Mouse (Mus musculus) liver, embryonic 18 days (tissue): ENCODE data around the gene Tspan4. TPM values are rescaled to one million over a fixed set of nuclear protein-coding genes. Genes with fewer than 3 reads are reported as not detected.

Experiments used
- polyA plus RNA-seq: library from polyadenylated mRNA; depleted of rRNA; stranded (reverse); fragments of >200 nt; gene quantifications from 2 replicates; pipeline ENCODE4 v1.2.3, GENCODE M21; 2012; rRNA removed

Gene Tspan4
- polyA plus RNA-seq, result 43.8 and 59.1 TPM in 2 replicates

DNA sequence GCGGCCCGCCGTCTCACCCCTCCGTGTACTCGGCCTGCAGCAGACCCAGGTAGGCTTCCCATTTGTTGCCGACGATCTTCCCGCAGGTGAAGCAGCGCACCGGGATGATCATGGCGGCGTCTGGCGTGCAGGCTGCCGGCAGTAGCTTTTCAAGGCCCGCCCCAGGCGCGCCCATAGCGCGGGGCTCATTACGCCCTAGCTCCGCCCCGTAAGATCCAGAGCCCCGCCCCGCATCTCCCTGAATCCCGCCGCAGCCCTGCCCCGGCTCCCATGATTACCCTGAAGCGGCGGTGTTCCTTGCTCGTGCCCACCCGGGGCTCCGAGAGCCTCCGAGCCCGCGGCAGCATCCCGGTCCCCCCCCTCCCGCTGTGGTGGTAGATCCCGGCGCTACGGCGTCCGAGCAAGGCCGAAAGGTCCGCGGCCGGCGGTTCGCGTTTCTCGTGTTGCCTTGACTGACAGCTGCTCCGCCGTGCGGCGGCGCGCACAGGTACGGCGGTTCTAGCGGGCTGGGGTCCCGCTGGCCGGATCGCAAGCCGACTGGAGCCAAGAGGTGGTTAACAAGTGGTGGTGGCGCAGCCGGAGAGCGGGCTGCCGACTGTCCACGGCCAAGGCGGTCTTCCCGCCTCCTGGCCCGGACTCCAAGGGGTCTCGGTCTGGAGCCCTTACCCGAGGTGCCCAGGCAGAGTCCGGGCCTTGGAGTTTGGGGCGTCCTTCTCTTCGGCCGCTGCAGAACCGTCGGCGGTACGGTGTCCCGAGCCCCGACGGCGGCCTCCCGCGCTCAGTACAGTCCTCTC, at the start of gene Tspan4, which contains the start of gene Polr2l:
Gene Tspan4, plus strand, starts transcription at position 230 of the 794 bp plus-strand sequence.
Gene Polr2l, minus strand, starts transcription at position 122 of the 794 bp plus-strand sequence.

DNA sequence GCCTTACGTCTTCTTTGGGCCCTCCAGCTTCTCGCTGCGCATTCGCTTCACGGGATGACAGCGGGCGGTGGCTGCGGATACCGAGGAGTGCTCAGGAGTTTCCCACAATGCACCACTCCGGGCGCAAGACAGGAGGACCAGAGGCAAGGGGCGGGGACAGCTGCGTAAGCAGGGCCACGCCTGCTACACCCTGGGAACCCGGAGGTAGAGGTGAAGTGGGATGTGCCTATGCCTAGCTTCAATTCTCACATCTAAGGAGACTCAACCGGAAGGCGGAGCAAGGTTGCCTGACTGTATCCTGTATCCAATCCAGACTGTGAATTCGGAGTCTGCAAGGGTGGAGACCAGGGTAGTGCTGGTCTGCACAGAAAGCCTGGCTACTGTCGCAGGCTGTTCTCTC, 45.7 kb upstream of the Tspan4 start, which contains the start of gene Cend1:
Gene Cend1, minus strand, starts transcription at position 182 of the 400 bp plus-strand sequence.

DNA sequence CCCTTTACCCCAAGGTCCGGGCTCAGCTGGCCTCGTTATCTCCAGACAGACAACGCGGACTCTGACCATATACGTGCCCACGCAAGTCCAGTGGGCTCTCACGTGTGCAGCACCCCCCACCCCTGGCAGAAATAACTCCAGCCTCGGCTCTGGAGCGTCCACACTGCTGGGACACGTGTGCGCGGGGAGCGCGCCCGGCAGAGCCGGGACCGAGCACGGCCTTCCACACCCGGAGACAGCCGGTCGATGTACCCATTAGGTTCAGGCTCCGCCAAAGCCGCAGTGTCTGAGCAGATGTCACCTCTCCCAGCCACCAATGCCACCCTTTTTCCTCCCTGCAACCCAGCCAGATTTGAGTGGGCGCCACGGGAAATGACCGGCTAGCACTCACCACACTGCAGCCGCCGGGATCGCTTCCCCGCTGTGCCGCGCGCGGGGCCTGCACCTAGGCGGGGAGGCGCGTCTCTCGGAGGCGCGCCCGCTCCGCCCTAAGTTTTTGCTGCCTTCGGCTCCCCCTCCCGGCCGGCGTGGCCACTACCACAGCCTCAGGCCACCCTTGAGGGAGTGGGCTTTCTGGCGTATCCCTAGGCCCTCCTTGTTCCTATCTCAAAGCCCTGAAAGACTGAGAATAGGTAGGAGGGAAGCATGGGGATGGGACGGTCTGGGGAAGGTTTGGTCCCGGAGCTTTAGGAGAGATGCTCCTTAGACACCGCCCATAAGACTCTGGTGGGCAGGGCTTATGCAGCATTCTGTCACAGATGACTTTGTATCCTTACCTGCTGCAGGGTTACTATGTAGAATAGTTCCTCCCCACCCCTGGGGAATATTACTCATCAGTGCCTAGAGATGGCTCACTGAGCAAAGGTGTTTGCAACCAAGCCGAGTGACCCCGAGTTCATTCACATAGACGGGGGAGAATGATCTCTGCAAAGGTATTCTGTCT, 37.6 kb upstream of the Tspan4 start, which contains the start of gene Slc25a22:
Gene Slc25a22, minus strand, starts transcription at position 715 of the 943 bp plus-strand sequence.

DNA sequence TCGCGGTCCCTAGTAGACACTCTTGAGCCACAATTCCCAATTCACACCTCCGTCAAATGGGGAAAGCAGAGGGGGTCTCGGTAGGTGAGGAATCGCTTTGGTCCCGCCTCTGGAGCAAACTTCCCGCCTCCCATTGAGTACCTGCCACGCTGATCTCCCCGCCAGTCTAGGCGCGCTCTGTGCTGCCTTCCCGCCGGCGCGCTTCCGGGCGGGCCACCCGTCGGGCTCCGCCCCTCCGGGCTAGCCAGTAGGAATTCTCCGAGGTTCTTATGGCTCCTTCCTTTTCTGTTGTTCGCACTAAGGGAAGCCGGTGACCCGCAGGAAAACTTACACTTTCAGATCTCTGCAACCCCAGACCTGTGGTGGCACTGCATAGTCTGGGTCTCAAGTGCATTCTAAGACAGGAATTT, 31.2 kb upstream of the Tspan4 start, which contains the start of gene Pidd1:
Gene Pidd1, minus strand, starts transcription at position 198 of the 410 bp plus-strand sequence.

DNA sequence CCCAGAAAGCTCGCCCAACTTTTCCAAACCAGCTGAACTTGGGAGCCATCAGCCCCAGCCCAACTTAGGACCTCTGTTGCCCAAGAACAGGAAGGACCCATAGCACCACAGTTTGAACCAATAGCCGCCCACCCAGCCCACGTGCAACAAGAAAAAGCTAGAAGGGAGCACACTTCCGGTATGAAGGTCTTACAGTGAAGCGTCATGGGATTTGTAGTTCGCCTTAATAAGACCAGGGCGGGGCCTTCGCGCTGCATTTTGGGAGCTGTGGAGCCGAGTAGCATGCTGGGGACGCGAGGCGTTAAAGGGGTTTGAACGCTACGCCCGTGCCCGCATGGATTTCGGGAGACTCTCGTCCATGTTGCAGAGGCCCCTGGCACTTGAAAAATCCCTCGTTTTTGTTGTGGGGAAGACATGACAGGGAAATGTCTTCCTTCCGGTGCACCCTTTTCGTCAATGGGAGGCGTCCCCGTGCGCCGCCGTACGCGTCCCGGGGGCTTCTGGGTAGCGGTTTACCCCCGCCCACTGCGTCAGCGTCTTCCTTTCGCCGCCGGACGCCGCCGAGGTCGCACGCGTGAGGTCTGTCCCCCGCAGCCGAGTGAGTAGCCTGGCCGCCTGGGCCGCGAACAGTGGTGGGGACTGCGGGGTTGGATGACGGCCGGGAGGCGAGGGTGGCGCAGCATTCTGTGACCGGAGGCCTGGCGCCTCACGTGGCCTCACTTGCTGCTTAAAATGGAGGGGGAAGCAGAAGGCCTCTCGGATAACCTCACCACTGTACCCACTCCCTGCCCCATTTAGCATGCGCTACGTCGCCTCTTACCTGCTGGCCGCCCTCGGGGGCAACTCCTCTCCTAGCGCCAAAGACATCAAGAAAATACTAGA, 27.7 kb upstream of the Tspan4 start, which contains the start of gene Rplp2:
Gene Rplp2, plus strand, starts transcription at position 261 of the 882 bp plus-strand sequence.

DNA sequence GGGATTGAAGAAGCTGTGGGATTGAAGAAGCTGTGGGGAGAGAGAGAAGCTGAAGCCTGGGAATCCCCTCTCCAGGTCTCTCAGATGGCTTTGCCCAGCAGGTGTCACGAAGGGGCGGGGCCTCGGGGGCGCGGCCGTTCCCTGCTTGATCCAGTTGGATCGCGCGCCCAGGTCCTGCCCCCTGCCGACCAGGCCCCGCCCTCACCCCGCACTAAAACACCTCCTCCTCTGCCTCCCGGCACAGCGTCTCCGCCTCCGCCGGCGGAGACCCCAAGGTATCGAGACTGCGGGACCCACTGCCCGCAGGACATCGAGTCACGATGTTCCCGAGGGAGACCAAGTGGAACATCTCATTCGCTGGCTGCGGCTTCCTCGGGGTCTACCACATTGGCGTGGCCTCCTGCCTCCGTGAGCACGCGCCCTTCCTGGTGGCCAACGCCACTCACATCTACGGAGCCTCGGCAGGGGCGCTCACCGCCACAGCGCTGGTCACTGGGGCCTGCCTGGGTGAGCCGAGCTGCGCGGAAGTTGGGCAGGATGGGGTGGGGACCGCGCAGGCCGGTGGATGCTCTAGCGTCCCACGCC, 20.0 kb upstream of the Tspan4 start, which contains the start of gene Pnpla2:
Gene Pnpla2, plus strand, starts transcription at position 232 of the 585 bp plus-strand sequence.

DNA sequence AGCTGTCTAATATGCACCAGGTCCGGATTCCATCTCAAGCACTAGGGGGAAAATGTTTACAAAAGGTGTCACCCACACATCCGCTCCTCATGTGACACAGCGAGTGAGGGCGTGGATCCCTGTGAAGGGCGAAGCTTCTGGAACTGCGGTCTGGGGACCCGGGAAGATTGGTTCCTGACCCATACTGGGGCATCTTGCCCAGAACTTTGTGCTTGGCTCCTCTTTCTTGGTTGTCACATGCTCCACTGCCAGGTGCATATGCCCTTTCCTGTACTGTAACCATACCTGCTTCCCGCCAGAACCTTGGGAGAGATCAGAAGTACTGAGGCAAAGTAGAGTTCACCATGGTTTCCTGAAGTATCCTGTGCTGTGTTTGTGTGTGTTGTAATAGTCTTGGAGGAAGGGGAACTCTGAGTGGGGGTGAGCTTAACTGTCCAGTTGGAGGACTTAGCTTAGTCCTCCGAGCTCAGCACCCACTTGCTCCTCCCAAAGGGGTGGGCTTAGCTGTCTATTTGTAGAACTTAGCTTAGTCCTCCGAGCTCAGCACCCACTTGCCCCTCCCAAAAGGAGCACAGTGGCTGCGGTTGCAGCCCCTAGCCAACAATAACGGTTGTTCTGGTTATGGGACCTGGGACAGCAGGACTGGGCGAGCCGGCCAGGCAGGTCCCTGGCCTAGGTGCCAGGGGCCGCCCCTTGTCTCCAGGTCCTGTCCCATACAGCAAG, 14.5 kb upstream of the Tspan4 start, which contains the start of gene Cracr2b:
Gene Cracr2b, plus strand, starts transcription at position 704 of the 723 bp plus-strand sequence.

DNA sequence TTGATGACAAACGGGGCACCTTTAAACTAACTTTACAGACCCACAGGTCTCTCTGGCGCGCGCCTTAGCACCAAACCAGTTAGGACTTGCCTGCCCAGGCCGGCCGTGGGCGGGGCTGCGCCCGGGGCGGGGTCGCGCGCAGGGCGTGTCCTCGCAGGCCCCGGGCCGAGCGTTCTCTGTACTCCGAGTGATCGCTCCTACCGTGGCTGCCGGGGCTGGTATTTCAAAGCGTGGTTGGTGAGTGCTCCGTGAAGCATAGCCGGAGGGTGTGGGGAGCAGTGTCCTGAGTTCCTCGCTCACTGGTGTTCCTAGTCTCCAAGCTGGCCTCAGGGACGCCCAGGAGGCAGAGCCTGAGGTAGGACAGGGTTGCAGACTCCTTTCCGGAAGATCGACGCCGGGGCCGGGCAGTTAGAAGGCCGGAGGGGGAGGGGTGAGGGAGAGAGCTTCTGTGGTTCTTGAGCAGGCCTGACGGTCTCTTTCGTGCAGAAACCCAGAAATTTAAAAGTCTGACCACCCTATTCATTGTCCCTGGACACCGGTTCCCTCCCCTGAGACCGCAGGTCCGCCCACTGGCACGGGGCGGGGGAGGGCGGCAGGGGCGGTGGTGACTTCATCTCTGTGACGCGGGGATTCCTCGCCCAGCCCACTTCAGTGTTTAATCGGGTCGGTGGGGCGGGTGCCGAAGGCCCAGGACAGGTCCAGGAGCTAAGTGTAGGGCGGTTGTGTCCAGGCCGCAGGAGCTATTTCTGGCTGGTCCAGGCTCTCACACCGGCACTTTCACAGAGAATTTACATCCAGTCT, 7.6 kb upstream of the Tspan4 start, which contains the start of gene Cd151:
Gene Cd151, plus strand, starts transcription at position 163 of the 801 bp plus-strand sequence.

DNA sequence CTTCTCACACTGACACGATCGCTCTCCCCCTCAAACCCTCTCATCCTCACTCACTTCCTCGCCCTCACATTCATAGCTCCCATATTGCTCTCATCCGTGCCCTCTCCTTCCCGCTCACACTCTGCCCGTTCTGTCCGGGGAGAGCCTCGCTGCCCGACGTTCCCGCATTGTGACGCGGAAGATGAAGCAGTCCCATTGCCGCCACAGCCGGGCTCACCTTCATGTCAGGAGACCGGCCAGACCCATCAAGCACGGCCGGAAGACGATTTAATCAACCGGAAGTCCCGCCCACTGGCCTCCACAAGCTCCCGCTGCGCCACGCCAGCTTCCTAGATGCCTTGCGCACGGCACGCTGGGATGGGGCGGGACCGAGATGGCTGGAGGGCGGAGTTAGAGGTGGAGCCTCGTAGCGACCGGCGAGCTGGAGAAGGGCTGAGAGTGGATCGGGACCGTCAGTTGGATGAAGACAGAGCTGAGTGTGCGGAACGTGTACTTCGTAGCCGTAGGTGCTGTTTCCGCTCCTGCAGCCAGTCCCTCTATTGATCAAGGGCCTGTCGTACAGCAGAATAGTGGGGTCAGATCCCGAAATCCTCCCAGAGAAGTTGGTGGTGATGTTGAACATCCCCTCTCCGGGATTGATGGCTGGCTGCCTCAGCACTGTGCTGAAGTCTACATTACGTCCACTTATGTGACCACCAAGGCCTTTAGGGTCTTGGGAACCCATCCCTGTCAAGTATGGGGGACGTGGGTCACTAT, 64.7 kb downstream of the Tspan4 start, which contains the start of gene Chid1:
Gene Chid1, minus strand, starts transcription at position 302 of the 756 bp plus-strand sequence.

Other genes starting within 250 kb of the Tspan4 start
- gene Phrf1, start 246.5 kb upstream of the Tspan4 start, polyA plus RNA-seq, result 6.8 and 9.2 TPM in 2 replicates
- 54.2 and 82.1 TPM in 2 replicates for gene Irf7, start 208.8 kb upstream of the Tspan4 start, polyA plus RNA-seq
- 0.13 and 0.29 TPM in 2 replicates for gene Cdhr5, start 198.5 kb upstream of the Tspan4 start, polyA plus RNA-seq
- gene Sct, start 196.1 kb upstream of the Tspan4 start, polyA plus RNA-seq, result 0.12 and 0.37 TPM in 2 replicates
- gene Drd4, start 183.2 kb upstream of the Tspan4 start, polyA plus RNA-seq, result not detected in 2 replicates
- 5.7 and 6.8 TPM in 2 replicates for gene Deaf1, start 147.6 kb upstream of the Tspan4 start, polyA plus RNA-seq
- gene Tmem80, start 147.5 kb upstream of the Tspan4 start, polyA plus RNA-seq, result 11.9 and 13.7 TPM in 2 replicates
- gene Eps8l2, start 136.4 kb upstream of the Tspan4 start, polyA plus RNA-seq, result 35.8 and 50.7 TPM in 2 replicates
- 174 and 190 TPM in 2 replicates for gene Taldo1, start 83.0 kb upstream of the Tspan4 start, polyA plus RNA-seq
- 16.5 and 18.5 TPM in 2 replicates for gene Gatd1, start 61.1 kb upstream of the Tspan4 start, polyA plus RNA-seq
- 0.02 TPM in 2 replicates for gene Cend1, start 45.7 kb upstream of the Tspan4 start, polyA plus RNA-seq
- gene Slc25a22, start 37.3 kb upstream of the Tspan4 start, polyA plus RNA-seq, result 25.7 and 31.3 TPM in 2 replicates
- 7.1 and 7.3 TPM in 2 replicates for gene Pidd1, start 31.2 kb upstream of the Tspan4 start, polyA plus RNA-seq
- gene Rplp2, start 27.9 kb upstream of the Tspan4 start, polyA plus RNA-seq, result 451 and 526 TPM in 2 replicates
- 15.9 and 16.9 TPM in 2 replicates for gene Pnpla2, start 20.0 kb upstream of the Tspan4 start, polyA plus RNA-seq
- gene Cracr2b, start 14.1 kb upstream of the Tspan4 start, polyA plus RNA-seq, result 4.1 and 4.5 TPM in 2 replicates
- gene Cd151, start 7.8 kb upstream of the Tspan4 start, polyA plus RNA-seq, result 27.6 and 30.3 TPM in 2 replicates
- gene Polr2l, start 108 bp upstream of the Tspan4 start, polyA plus RNA-seq, result 14.7 and 16.5 TPM in 2 replicates
- 14.0 and 15.5 TPM in 2 replicates for gene Chid1, start 64.6 kb downstream of the Tspan4 start, polyA plus RNA-seq
- 18.5 and 19.7 TPM in 2 replicates for gene Ap2a2, start 86.9 kb downstream of the Tspan4 start, polyA plus RNA-seq
- gene Muc6, start 180.1 kb downstream of the Tspan4 start, polyA plus RNA-seq, result 0.18 and 0.38 TPM in 2 replicates
- 0.07 and 0.12 TPM in 2 replicates for gene Muc2, start 215.1 kb downstream of the Tspan4 start, polyA plus RNA-seq